Mouse (Mus musculus): ENCODE measurements around the gene Lama1. TPM values are rescaled to one million over a fixed set of nuclear protein-coding genes. Genes with fewer than 3 reads are reported as not detected.
"Not testable (repeated sequence)": the region's sequence is repeated elsewhere in the genome, so short reads cannot be mapped to it uniquely, and the experiment has no call there.

Gene Lama1
- polyA plus RNA-seq, 1 experiment from 2014 or later, result 2.2 TPM

- Histone ChIP-seq H3K4me1 (replicated peaks; ENCODE audit: control insufficient read depth, insufficient read depth, low read length) (no peaks in the 10 kb centered on the region), H3K9me3 (ENCODE audit: control insufficient read depth, low read length) (peaks cover 6% of the 10 kb centered on the region), H3K9ac (ENCODE audit: low read length) (no peak overlapping the region), H3K27me3 (ENCODE audit: control insufficient read depth, insufficient read depth, low read depth, low read length) (no peaks in the 10 kb centered on the region), H3K36me3 (ENCODE audit: control insufficient read depth, insufficient read depth, low read length) (peaks cover 9% of the 10 kb centered on the region), H3K27ac (ENCODE audit: low read length) (no peak overlapping the region), H3K4me2 (ENCODE audit: low read depth, low read length) (no peak overlapping the region), H3K4me3 (ENCODE audit: low read length) (no peak overlapping the region)
- WGBS, result 86% methylated on average over 13 of the region's 13 CpGs
- no peak for ATAC-seq (ENCODE audit: low read depth)
Measured at GRCm38 (mm10) chr17:67838948-67839347, 141.9 kb downstream of the Lama1 start.

DNA sequence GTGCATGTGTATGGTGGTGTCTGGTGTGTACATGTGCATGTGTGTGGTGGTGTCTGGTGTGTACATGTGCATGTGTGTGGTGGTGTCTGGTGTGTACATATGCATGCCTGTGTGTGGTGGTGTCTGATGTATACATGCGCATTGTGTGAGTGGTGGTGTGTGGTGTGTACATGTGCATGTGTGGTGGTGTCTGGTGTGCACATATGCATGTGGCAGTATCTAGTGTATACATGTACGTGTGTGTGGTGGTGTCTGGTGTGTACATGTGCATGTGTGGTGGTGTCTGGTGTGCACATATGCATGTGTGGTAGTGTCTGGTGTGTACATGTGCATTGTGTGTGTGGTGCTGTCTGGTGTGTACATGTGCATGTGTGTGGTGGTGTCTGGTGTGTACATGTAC lies 144.4 kb downstream of the Lama1 start:
- not testable (repeated sequence) for ATAC-seq (ENCODE audit: low read depth); H3K27me3 ChIP-seq (ENCODE audit: control insufficient read depth, insufficient read depth, low read depth, low read length); H3K9me3 ChIP-seq (ENCODE audit: control insufficient read depth, low read length); H3K36me3 ChIP-seq (ENCODE audit: control insufficient read depth, insufficient read depth, low read length); H3K27ac ChIP-seq (ENCODE audit: low read length); H3K9ac ChIP-seq (ENCODE audit: low read length); H3K4me1 ChIP-seq (replicated peaks; ENCODE audit: control insufficient read depth, insufficient read depth, low read length); H3K4me3 ChIP-seq (ENCODE audit: low read length); H3K4me2 ChIP-seq (ENCODE audit: low read depth, low read length)
- 96% methylated on average over 2 of the region's 2 CpGs for WGBS

- Histone ChIP-seq H3K9me3 (ENCODE audit: control insufficient read depth, low read length) (no peaks in the 10 kb centered on the region), H3K27ac (ENCODE audit: low read length) (no peak overlapping the region), H3K9ac (ENCODE audit: low read length) (no peak overlapping the region), H3K4me2 (ENCODE audit: low read depth, low read length) (no peak overlapping the region), H3K4me1 (replicated peaks; ENCODE audit: control insufficient read depth, insufficient read depth, low read length) (peaks cover 3% of the 10 kb centered on the region; the same call in 1 of the 2 replicates), H3K27me3 (ENCODE audit: control insufficient read depth, insufficient read depth, low read depth, low read length) (no peaks in the 10 kb centered on the region), H3K36me3 (ENCODE audit: control insufficient read depth, insufficient read depth, low read length) (peaks cover 38% of the 10 kb centered on the region), H3K4me3 (ENCODE audit: low read length) (no peak overlapping the region)
- 91% methylated on average over 10 of the region's 10 CpGs for WGBS
- no peak for ATAC-seq (ENCODE audit: low read depth)
Measured at GRCm38 (mm10) chr17:67861080-67861630, 164.1 kb downstream of the Lama1 start.

DNA sequence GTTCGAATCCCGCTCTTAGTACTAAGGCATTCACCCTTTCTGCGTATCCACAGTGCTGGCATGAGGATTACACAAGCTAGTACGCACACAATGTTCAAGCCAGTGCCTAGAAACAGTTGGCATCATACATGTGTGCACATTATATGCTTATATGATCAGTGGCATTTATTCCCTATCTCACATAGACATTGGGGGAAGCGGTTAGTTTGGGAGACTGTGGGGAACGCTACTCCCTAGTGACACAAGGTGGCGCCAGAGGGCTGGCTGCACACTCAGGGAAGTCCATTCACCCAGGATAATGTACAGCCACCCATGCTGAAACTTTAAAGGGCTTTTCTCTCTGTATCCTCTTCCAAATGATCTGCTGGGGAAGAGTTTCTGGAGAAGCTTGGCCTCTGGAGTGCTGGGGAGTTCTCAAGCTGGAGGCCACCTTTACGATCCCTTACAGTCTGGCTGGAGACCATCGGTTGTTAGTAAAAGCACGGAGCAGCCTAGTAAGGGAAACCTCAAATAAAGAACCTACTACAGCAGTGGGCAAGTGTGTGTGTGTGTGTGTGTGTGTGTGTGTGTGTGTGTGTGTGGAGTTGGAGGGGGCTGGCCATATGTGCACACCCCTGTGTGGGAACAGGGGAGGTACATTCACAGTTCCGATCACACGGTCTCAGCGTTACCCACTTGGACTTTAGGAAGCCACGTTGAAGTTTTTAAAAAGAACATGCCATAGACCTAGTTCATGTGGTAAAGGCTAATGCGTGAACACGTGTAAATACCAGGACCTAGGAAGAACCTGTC lies 164.9 kb downstream of the Lama1 start:
- Histone ChIP-seq H3K36me3 (ENCODE audit: control insufficient read depth, insufficient read depth, low read length) (peaks cover 36% of the 10 kb centered on the region), H3K27ac (ENCODE audit: low read length) (no peak overlapping the region), H3K4me3 (ENCODE audit: low read length) (no peak overlapping the region), H3K4me1 (replicated peaks; ENCODE audit: control insufficient read depth, insufficient read depth, low read length) (peaks cover 6% of the 10 kb centered on the region), H3K27me3 (ENCODE audit: control insufficient read depth, insufficient read depth, low read depth, low read length) (no peaks in the 10 kb centered on the region), H3K9me3 (ENCODE audit: control insufficient read depth, low read length) (no peaks in the 10 kb centered on the region), H3K9ac (ENCODE audit: low read length) (no peak overlapping the region), H3K4me2 (ENCODE audit: low read depth, low read length) (no peak overlapping the region)
- WGBS, result 77% methylated on average over 16 of the region's 16 CpGs
- ATAC-seq (ENCODE audit: low read depth), result peak; percentile 67

DNA sequence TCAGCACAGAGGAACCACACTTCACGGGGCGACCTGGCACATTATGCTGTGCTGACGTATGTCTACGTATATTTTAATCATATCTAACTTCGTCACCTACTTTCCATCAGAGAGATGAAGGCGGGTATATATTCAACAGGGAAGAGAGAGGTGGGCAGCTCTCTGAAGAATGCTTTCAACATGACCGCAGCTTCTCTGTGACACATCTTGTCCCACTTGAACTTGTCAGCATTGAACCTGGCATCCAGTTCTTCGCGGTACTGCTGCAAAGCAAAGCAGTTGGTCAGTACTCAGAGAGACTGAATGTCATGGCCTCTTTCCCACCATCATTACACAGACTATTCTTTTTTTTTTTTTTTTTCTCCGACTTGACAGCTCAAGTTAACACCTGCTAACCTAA lies 167.3 kb downstream of the Lama1 start:
- Histone ChIP-seq H3K4me3 (ENCODE audit: low read length) (no peak overlapping the region), H3K27ac (ENCODE audit: low read length) (no peak overlapping the region), H3K9me3 (ENCODE audit: control insufficient read depth, low read length) (no peaks in the 10 kb centered on the region), H3K36me3 (ENCODE audit: control insufficient read depth, insufficient read depth, low read length) (peaks cover 31% of the 10 kb centered on the region), H3K4me2 (ENCODE audit: low read depth, low read length) (no peak overlapping the region), H3K9ac (ENCODE audit: low read length) (no peak overlapping the region), H3K4me1 (replicated peaks; ENCODE audit: control insufficient read depth, insufficient read depth, low read length) (peaks cover 10% of the 10 kb centered on the region), H3K27me3 (ENCODE audit: control insufficient read depth, insufficient read depth, low read depth, low read length) (no peaks in the 10 kb centered on the region)
- no peak for ATAC-seq (ENCODE audit: low read depth)
- WGBS, result 86% methylated on average over 10 of the region's 10 CpGs

DNA sequence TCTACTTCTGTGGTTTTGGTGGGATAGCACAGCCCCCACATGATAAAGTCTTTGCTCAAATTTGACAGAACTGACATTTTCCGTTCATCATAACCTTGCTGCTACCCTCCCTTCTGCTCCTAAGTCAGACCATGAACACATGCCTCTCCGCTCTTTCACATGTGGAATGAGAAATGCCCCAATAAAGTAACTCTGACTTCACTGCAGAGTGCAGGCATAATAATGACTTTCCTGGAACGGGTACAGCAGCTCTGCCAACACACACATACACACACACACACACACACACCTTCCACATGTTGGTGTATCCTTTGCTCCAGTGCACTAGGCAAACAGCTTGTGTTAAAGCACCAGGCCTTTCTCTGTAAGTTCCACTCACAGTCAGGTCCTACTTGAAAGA lies 167.9 kb downstream of the Lama1 start:
- no peak for ATAC-seq (ENCODE audit: low read depth)
- peaks cover 31% of the 10 kb centered on the region for H3K36me3 ChIP-seq (ENCODE audit: control insufficient read depth, insufficient read depth, low read length)
- WGBS, result 78% methylated on average over 3 of the region's 3 CpGs
- no peaks in the 10 kb centered on the region for H3K9me3 ChIP-seq (ENCODE audit: control insufficient read depth, low read length)
- no peak overlapping the region for H3K4me3 ChIP-seq (ENCODE audit: low read length)
- no peaks in the 10 kb centered on the region for H3K27me3 ChIP-seq (ENCODE audit: control insufficient read depth, insufficient read depth, low read depth, low read length)
- no peak overlapping the region for H3K9ac ChIP-seq (ENCODE audit: low read length)
- no peak overlapping the region for H3K4me2 ChIP-seq (ENCODE audit: low read depth, low read length)
- no peak overlapping the region for H3K27ac ChIP-seq (ENCODE audit: low read length)
- H3K4me1 ChIP-seq (replicated peaks; ENCODE audit: control insufficient read depth, insufficient read depth, low read length), result peaks cover 10% of the 10 kb centered on the region

DNA sequence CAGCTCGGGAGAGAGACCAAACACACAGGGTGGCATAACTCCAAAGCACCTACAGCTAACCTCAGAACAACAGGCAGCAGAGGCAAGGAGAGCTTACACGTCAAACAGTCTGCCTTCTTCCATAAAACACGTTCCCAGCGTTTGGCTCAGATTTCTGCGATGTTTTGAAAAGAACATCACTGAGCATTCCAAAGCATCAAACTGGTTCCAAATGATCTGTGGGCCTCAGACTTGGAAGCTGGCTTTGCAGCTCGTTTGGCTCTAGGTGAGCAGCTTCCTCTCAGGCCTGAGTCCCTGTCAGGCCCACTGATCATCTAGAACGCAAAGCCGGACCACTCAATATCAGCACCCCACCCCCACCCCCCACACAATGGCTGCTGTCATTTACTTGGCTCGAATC lies 169.0 kb downstream of the Lama1 start:
- Histone ChIP-seq H3K9ac (ENCODE audit: low read length) (no peak overlapping the region), H3K27me3 (ENCODE audit: control insufficient read depth, insufficient read depth, low read depth, low read length) (no peaks in the 10 kb centered on the region), H3K27ac (ENCODE audit: low read length) (peak overlapping the region; percentile 73), H3K4me2 (ENCODE audit: low read depth, low read length) (no peak overlapping the region), H3K4me1 (replicated peaks; ENCODE audit: control insufficient read depth, insufficient read depth, low read length) (peaks cover 10% of the 10 kb centered on the region), H3K9me3 (ENCODE audit: control insufficient read depth, low read length) (no peaks in the 10 kb centered on the region), H3K4me3 (ENCODE audit: low read length) (no peak overlapping the region), H3K36me3 (ENCODE audit: control insufficient read depth, insufficient read depth, low read length) (peaks cover 31% of the 10 kb centered on the region)
- WGBS, result 48% methylated on average over 9 of the region's 9 CpGs
- ATAC-seq (ENCODE audit: low read depth), result peak; percentile 41; the same call in 1 of the 2 replicates

GRCm38 (mm10) chr17:67866541-67867241 lies 169.6 kb downstream of the Lama1 start:
- Histone ChIP-seq H3K27ac (ENCODE audit: low read length) (peak overlapping the region; percentile 73), H3K4me1 (replicated peaks; ENCODE audit: control insufficient read depth, insufficient read depth, low read length) (peaks cover 10% of the 10 kb centered on the region), H3K27me3 (ENCODE audit: control insufficient read depth, insufficient read depth, low read depth, low read length) (no peaks in the 10 kb centered on the region), H3K4me3 (ENCODE audit: low read length) (no peak overlapping the region), H3K9me3 (ENCODE audit: control insufficient read depth, low read length) (no peaks in the 10 kb centered on the region), H3K9ac (ENCODE audit: low read length) (peak overlapping the region; percentile 35; the same call in 1 of the 2 replicates), H3K4me2 (ENCODE audit: low read depth, low read length) (no peak overlapping the region), H3K36me3 (ENCODE audit: control insufficient read depth, insufficient read depth, low read length) (peaks cover 35% of the 10 kb centered on the region)
- 64% methylated on average over 20 of the region's 20 CpGs for WGBS
- ATAC-seq (ENCODE audit: low read depth), result peak; percentile 43; the same call in 1 of the 2 replicates

Data from lung, embryonic 16.5 days (tissue).